Mouse (Mus musculus): ENCODE measurements around the gene Prap1. TPM values are rescaled to one million over a fixed set of nuclear protein-coding genes. Genes with fewer than 3 reads are reported as not detected.

Prap1 gene
- polyA plus RNA-seq (2012; rRNA removed) = 0.20 and 0.40 TPM in 2 replicates

GRCm38 (mm10) chr7:140092924-140093528 is at the start of gene Prap1:
Prap1 (plus strand) TSS chr7:140093395.

GRCm38 (mm10) chr7:140048361-140049114 is 44.7 kb upstream of the Prap1 start, which contains the start of gene Msx3:
Msx3 (minus strand) TSS chr7:140049089.

GRCm38 (mm10) chr7:140082242-140082678 is 10.9 kb upstream of the Prap1 start, which contains the start of gene Caly:
Caly (minus strand) TSS chr7:140082548.

GRCm38 (mm10) chr7:140101993-140102860 is 9.0 kb downstream of the Prap1 start, which contains the start of gene Fuom:
Fuom (minus strand) TSS chr7:140102441.

GRCm38 (mm10) chr7:140115583-140116328 is 22.6 kb downstream of the Prap1 start, which contains the start of gene Paox:
Paox (plus strand) TSS chr7:140115799.

GRCm38 (mm10) chr7:140116329-140117054 is 23.3 kb downstream of the Prap1 start, which contains the start of gene Echs1:
Echs1 (minus strand) TSS chr7:140116476.

GRCm38 (mm10) chr7:140137135-140138020 is 44.2 kb downstream of the Prap1 start, which contains the start of gene Mtg1:
Mtg1 (plus strand) TSS chr7:140137564.

Other genes starting within 250 kb of the Prap1 start
- 18.5 and 22.2 TPM in 2 replicates for gene Kndc1, start 198.7 kb upstream of the Prap1 start, polyA plus RNA-seq (2012; rRNA removed)
- gene Utf1, start 149.6 kb upstream of the Prap1 start, polyA plus RNA-seq (2012; rRNA removed) = 0.08 TPM in 1 of 2 replicates, not detected in the other
- gene 6430531B16Rik, start 114.6 kb upstream of the Prap1 start, polyA plus RNA-seq (2012; rRNA removed) = 0.63 and 0.80 TPM in 2 replicates
- gene Adam8, start 100.8 kb upstream of the Prap1 start, polyA plus RNA-seq (2012; rRNA removed) = 10.7 and 11.6 TPM in 2 replicates
- 80.8 and 92.4 TPM in 2 replicates for gene Zfp511, start 57.0 kb upstream of the Prap1 start, polyA plus RNA-seq (2012; rRNA removed)
- gene Tubgcp2, start 56.7 kb upstream of the Prap1 start, polyA plus RNA-seq (2012; rRNA removed) = 68.6 and 73.6 TPM in 2 replicates
- gene Msx3, start 44.3 kb upstream of the Prap1 start, polyA plus RNA-seq (2012; rRNA removed) = 1.9 and 3.0 TPM in 2 replicates
- gene Caly, start 10.8 kb upstream of the Prap1 start, polyA plus RNA-seq (2012; rRNA removed) = 107 and 113 TPM in 2 replicates
- 22.9 and 26.7 TPM in 2 replicates for gene Fuom, start 9.0 kb downstream of the Prap1 start, polyA plus RNA-seq (2012; rRNA removed)
- gene Paox, start 22.4 kb downstream of the Prap1 start, polyA plus RNA-seq (2012; rRNA removed) = 5.2 and 6.3 TPM in 2 replicates
- gene Echs1, start 23.1 kb downstream of the Prap1 start, polyA plus RNA-seq (2012; rRNA removed) = 86.8 and 98.6 TPM in 2 replicates
- gene Mtg1, start 44.2 kb downstream of the Prap1 start, polyA plus RNA-seq (2012; rRNA removed) = 40.2 and 41.2 TPM in 2 replicates
- gene Sprn, start 61.5 kb downstream of the Prap1 start, polyA plus RNA-seq (2012; rRNA removed) = 8.6 and 9.2 TPM in 2 replicates
- gene Olfr522, start 71.4 kb downstream of the Prap1 start, polyA plus RNA-seq (2012; rRNA removed) = not detected in 2 replicates
- not detected in 2 replicates for gene Olfr523, start 79.8 kb downstream of the Prap1 start, polyA plus RNA-seq (2012; rRNA removed)
- not detected in 2 replicates for gene Olfr524, start 112.6 kb downstream of the Prap1 start, polyA plus RNA-seq (2012; rRNA removed)
- gene Cd163l1, start 124.9 kb downstream of the Prap1 start, polyA plus RNA-seq (2012; rRNA removed) = 0.18 TPM in 1 of 2 replicates, not detected in the other
- not detected in 2 replicates for gene 5830411N06Rik, start 153.9 kb downstream of the Prap1 start, polyA plus RNA-seq (2012; rRNA removed)
- gene Olfr525, start 227.5 kb downstream of the Prap1 start, polyA plus RNA-seq (2012; rRNA removed) = not detected in 2 replicates
- gene Olfr527, start 240.6 kb downstream of the Prap1 start, polyA plus RNA-seq (2012; rRNA removed) = not detected in 2 replicates